Mouse (Mus musculus): ENCODE measurements around the gene Ccn5.

Ccn5 gene

GRCm38 (mm10) chr2:163820607-163821006 is at the start of gene Ccn5:
Gene Ccn5 (plus strand): TSS chr2:163820861.
- TF ChIP-seq GATA4 (IDR thresholded peaks at IDR 0.05; ENCODE audit: insufficient replicate concordance, low read length): no peak

- TF ChIP-seq GATA4 (IDR thresholded peaks at IDR 0.05; ENCODE audit: insufficient replicate concordance, low read length): no peak
Measured at GRCm38 (mm10) chr2:163776661-163777060, 44.0 kb upstream of the Ccn5 start.

GRCm38 (mm10) chr2:163777061-163777460 is 43.6 kb upstream of the Ccn5 start:
- TF ChIP-seq GATA4 (IDR thresholded peaks at IDR 0.05; ENCODE audit: insufficient replicate concordance, low read length): no peak

DNA sequence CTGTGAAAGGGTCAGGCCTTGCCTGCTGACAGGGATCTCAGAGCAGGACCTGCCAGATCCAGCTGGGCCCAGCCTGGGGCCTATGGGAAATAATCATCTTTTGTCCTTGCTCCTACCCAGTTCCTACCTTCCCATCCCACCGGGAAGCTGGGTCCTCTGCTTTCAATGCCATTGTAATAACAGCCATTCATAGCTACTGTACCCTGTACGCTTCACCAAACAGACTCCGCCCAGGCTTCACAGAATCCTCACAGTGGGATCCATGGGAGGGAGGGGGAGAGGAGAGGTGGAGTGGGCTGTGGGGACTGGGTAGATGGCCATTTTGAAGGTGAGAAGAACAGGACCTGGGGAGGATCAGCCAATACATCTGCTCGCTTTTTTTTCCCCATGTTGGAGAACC is 41.8 kb upstream of the Ccn5 start:
- TF ChIP-seq GATA4 (IDR thresholded peaks at IDR 0.05; ENCODE audit: insufficient replicate concordance, low read length): no peak

DNA sequence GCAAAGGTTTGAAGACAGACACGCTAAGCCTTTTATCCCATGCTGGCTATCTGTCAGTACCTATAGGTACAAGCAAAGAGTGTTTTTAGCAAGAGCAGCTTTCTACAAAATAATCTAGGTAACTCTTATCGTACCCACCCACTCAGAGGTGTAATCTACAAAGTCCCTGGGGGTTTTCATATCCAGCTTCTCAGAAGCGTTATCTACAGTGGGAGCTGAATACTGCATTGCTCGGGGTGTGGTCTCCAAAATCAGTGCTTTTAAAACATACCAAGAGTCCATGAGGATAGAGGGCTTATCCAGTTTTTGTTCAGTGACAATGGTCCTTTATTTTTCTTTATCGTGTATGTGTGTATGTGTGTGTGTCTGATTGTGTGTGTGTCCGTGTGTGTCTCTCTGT is 37.3 kb upstream of the Ccn5 start:
- TF ChIP-seq GATA4 (IDR thresholded peaks at IDR 0.05; ENCODE audit: insufficient replicate concordance, low read length): no peak

DNA sequence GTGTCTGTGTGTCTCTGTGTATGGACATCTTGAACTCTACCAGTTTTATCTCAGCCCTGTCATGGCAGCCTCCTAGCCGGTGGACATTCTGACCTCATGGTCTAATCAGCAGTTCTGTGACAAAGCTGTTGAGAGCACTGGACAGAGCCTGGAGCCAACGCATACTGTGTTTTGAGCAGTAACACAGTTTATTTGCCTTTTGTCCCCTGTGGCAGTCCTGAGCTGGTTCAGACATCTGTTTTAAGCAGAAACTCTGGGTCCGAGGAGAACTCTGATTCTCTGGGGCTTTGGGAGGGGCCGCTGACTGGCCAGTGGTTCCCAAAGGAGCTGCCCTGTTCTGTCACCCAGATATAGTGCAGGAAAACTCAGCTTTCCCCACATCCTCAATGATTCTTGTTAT is 36.8 kb upstream of the Ccn5 start:
- no peak for TF ChIP-seq GATA4 (IDR thresholded peaks at IDR 0.05; ENCODE audit: insufficient replicate concordance, low read length)

DNA sequence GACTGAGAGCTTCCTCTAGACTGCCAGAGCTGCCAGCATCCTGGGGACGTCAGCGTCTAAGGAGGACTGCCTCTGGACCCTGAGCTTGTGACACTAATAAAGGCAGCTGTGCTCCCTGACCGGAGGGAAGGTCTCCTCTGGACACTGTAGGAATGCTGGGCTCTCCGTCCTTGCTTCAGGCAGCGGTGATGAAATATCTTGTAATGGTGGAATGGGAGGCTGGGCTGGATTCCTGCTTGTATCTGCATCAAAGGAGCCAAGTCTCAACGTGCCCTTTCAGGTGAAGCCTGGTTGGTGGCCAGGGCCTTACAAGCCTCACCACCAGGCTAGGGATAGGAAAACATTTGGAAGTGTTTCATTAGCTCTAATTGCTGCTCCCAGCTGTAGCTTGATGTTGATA is 33.6 kb upstream of the Ccn5 start:
- TF ChIP-seq GATA4 (IDR thresholded peaks at IDR 0.05; ENCODE audit: insufficient replicate concordance, low read length): no peak

GRCm38 (mm10) chr2:163787709-163788108 is 33.0 kb upstream of the Ccn5 start:
- TF ChIP-seq GATA4 (IDR thresholded peaks at IDR 0.05; ENCODE audit: insufficient replicate concordance, low read length): no peak; the same call in 1 of the 2 replicates

GRCm38 (mm10) chr2:163788484-163788883 is 32.2 kb upstream of the Ccn5 start:
- TF ChIP-seq GATA4 (IDR thresholded peaks at IDR 0.05; ENCODE audit: insufficient replicate concordance, low read length): no peak

- no peak for TF ChIP-seq GATA4 (IDR thresholded peaks at IDR 0.05; ENCODE audit: insufficient replicate concordance, low read length)
Measured at GRCm38 (mm10) chr2:163798411-163798810, 22.2 kb upstream of the Ccn5 start.

DNA sequence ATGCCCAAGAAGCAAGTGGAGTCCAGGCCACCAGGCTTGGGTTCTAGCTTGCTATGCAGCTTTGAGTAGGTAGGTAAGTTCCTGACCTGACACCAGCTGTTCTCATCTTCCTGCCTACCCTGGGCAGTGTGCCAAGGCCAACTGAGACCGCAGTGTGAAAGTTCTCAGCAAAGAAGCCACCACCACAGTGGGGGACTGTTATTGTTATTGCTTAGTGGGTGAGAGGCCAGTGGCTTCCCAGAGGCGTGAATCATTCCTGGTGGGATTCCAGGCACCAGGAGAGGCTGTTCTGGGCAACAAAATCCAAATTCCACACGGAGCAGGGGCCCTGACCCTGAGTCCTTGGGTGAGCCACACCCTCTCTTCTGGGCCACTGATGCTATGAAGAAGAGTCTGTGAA is 19.8 kb upstream of the Ccn5 start:
- TF ChIP-seq GATA4 (IDR thresholded peaks at IDR 0.05; ENCODE audit: insufficient replicate concordance, low read length): no peak

GRCm38 (mm10) chr2:163801406-163801805 is 19.3 kb upstream of the Ccn5 start:
- TF ChIP-seq GATA4 (IDR thresholded peaks at IDR 0.05; ENCODE audit: insufficient replicate concordance, low read length): no peak

DNA sequence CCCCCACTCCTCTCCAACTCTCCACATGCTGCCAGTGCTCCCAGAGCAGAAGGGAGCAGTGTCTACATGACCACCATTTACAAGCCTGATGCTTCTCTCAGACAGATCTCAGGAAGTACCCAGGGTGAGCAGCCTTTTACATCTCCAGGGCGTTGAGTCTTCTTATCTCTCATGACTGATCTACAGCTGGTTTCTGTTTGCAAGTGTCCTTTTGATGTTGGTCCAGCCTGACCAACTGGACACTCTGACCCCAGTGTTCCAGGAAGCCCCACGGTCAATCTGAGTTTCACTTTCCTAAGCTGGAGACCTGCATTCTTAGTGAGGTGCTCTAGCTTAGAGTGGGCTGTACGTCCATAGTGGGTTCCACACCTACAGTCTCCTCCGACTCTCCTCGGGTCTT is 16.8 kb upstream of the Ccn5 start:
- no peak for TF ChIP-seq GATA4 (IDR thresholded peaks at IDR 0.05; ENCODE audit: insufficient replicate concordance, low read length)

GRCm38 (mm10) chr2:163809166-163809565 is 11.5 kb upstream of the Ccn5 start:
- TF ChIP-seq GATA4 (IDR thresholded peaks at IDR 0.05; ENCODE audit: insufficient replicate concordance, low read length): no peak

DNA sequence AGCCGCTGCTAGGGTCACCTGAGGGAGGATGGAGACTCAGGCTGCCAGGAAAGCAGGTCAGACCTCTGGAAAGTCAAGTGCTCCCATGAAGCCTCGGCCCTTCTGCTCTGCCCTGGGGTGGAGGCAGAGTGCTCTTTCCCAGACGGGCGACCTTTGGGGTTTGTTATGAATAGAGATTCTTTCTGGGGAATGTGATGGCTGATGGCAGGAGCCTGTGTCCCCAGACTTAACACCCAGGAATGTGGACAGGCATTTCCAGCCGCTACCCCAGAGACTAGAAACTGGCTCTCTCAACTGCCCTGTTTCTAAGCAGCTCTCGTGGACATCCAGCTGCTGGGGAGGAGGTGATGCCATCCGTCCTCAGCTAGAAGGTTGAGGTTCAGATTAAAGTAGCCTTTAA is 11.0 kb upstream of the Ccn5 start:
- no peak for TF ChIP-seq GATA4 (IDR thresholded peaks at IDR 0.05; ENCODE audit: insufficient replicate concordance, low read length)

DNA sequence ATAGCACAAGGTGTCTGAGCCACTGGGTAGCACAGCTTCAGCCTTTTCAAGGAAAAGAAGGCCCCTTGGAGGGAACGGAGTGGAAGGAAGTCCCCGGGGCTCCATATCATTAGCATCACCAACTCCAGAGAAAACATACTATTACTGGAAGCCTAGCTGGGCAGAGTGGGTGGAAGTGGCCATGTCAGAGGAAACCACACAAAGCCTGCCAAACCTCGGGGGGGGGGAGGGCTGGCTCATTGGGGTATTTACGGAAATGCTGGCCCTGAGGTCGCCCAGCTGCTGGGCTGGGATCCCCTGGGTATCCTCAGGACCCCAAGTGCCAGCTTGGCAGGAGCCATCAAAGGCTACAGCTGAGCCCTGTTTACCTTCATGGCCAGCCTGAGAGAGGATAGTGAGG is 7.6 kb upstream of the Ccn5 start:
- no peak for TF ChIP-seq GATA4 (IDR thresholded peaks at IDR 0.05; ENCODE audit: insufficient replicate concordance, low read length)

DNA sequence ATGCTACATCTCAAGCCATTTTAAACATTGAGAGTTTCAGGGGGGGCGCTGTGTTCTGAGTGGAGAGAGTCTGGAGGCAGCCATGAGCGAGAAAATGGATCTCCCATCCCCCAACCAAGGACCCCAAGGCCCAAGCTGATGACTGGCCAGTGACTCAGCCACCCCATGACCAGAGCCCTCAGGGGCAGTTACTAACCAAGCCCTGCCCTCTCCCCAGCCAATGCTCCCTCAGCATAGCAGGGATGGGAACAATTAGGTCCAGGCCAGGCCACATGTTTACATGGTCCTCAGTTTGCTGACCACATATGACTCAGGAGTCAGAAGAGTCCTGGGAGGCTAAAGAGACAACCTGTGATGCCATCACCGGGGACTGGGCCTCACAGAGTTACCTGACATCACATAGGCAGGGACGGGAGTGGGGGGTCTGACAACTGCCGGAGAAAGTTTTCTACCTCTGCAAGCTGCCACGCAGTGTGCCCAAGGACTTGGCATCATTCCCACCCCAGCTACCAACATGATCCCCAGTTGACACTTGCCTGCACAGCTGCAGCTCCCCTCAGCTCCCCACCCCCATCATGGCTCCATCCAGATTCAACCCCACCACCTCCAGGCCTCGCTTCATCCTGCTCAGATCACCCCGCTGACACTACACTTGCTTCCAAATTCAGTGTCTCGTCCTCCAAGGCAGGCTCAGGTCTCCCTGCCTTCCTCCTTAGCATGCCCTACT is 5.8 kb upstream of the Ccn5 start:
- no peak for TF ChIP-seq GATA4 (IDR thresholded peaks at IDR 0.05; ENCODE audit: insufficient replicate concordance, low read length)

Data from liver, adult (tissue).